ENCODE assay signal across 11 mouse cellular contexts in the genomic region with DNA sequence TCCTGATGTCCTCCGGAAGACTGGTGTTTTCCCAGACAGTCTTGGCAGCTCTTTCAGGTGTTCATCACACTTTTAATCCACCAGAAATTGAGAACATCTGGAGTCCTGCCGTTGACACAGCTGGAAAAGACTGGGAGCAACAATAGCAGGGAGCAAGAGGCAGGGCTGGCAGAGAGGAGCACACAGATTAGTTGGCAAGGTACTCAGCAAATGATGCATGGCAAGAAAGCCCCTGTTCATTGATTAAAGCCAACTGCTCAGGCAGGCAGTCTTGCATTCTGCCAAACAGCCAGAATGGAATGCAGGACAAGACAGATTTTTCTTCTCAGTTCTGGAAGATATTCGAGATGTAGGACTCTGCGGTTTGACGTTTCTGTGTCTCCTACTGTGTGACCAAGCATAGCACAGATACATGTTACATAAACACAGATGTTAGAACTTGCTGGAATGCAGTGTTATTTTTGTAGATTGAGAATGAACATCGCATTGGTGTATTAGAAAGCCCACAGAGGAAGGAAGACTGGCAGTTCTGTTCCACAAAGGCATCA.
DNase-seq lines count a peak whose midpoint lies in the region; ATAC-seq lines count a peak whose summit lies in the region.
"Had no signal": no experiment of that assay in that cellular context is flagged by ENCODE, and none has a peak within 500 bp of the region (broad histone marks: within the 10 kb centered on the region; RNA-seq: fewer than 3 reads in every experiment).

No protein-coding gene starts in this region.

- H3K4me3 ChIP-seq in embryonic facial prominence, embryonic 10.5 days, result no peak overlapping the region
- H3K4me3 ChIP-seq: intestine, embryonic 15.5 days; limb, embryonic 13.5 days had no signal

- no peaks in the 10 kb centered on the region for H3K36me3 ChIP-seq in embryonic facial prominence, embryonic 10.5 days (replicated peaks)
- H3K36me3 ChIP-seq: intestine, embryonic 15.5 days; limb, embryonic 13.5 days had no signal

- H3K27ac ChIP-seq in embryonic facial prominence, embryonic 10.5 days (replicated peaks), result no peak overlapping the region
- H3K27ac ChIP-seq: intestine, embryonic 15.5 days; limb, embryonic 13.5 days had no signal

- H3K4me1 ChIP-seq in embryonic facial prominence, embryonic 10.5 days, result no peaks in the 10 kb centered on the region; the same call in 1 of the 2 replicates
- H3K4me1 ChIP-seq: intestine, embryonic 15.5 days; limb, embryonic 13.5 days had no signal

- no peaks in the 10 kb centered on the region for H3K27me3 ChIP-seq in embryonic facial prominence, embryonic 10.5 days (replicated peaks; ENCODE audit: low read depth, poor library complexity, severe bottlenecking)
- H3K27me3 ChIP-seq: intestine, embryonic 15.5 days; limb, embryonic 13.5 days had no signal

- WGBS in embryonic facial prominence, embryonic 10.5 days, result 55% methylated on average over 6 of the region's 6 CpGs

- H3K9me3 ChIP-seq in embryonic facial prominence, embryonic 10.5 days, result no peaks in the 10 kb centered on the region
- H3K9me3 ChIP-seq: intestine, embryonic 15.5 days; limb, embryonic 13.5 days had no signal

- ATAC-seq in granulocyte monocyte progenitor cell, adult 5-6 weeks (replicated peaks; ENCODE audit: poor library complexity, severe bottlenecking), result no peak
- ATAC-seq: intestine, embryonic 15.5 days had no signal

- DNase-seq in cerebellum, postnatal 14 days, result peak; percentile 23 to 62
- DNase-seq in cerebellum, adult 9-11 months, result no peak
- DNase-seq in layer of hippocampus, postnatal 14 days (ENCODE audit: low spot score in 2 of 2), result peak; percentile 2 to 21
- no peak for DNase-seq in layer of hippocampus, postnatal 36 days
- peak; percentile 31 for DNase-seq in embryonic facial prominence, embryonic 10.5 days (ENCODE audit: low spot score)
- peak; percentile 7 for DNase-seq in lung, postnatal 14 days
- DNase-seq in adrenal gland, adult (ENCODE audit: inconsistent age in 2 of 2, low spot score in 1 of 2), result no peak
- DNase-seq: cerebellum, adult 9-10 months had no signal

Comparison
In these comparisons a context has a peak if more than half of its experiments do, and no peak if none do; other contexts are left out.
1. DNase-seq: peak in cerebellum, postnatal 14 days (2 of 2), layer of hippocampus, postnatal 14 days (2 of 2), embryonic facial prominence, embryonic 10.5 days (single experiment) and lung, postnatal 14 days (single experiment); none in cerebellum, adult 9-11 months (single experiment), layer of hippocampus, postnatal 36 days (0 of 2) and adrenal gland, adult (0 of 2).